Mouse (Mus musculus) megakaryocyte-erythroid progenitor cell, adult 5-6 weeks (primary cell): ENCODE measurements around the gene Htr1d. TPM values are rescaled to one million over a fixed set of nuclear protein-coding genes. Genes with fewer than 3 reads are reported as not detected.

Experiments used
- ATAC-seq: replicated peaks from 2 replicates; pipeline ENCODE4 v1.8.0; 2016; ENCODE audit warnings: mild to moderate bottlenecking, inconsistent platforms; ENCODE audit not compliant: severe bottlenecking, poor library complexity, low FRiP score, low TSS enrichment
- total RNA-seq, 2 experiments: library from RNA; stranded (forward) in 1 of 2; stranded (reverse) in 1 of 2; fragments of 200-1000, 215-1000 nt in 1 of 2; fragments of >200 nt in 1 of 2; fragmentation: Nextera tagmentation in 1 of 2; gene quantifications; 2 replicates each; pipeline ENCODE4 v1.2.3; 2014 to 2017

Htr1d gene
- total RNA-seq, 2 experiments from 2014 or later, result not detected

DNA sequence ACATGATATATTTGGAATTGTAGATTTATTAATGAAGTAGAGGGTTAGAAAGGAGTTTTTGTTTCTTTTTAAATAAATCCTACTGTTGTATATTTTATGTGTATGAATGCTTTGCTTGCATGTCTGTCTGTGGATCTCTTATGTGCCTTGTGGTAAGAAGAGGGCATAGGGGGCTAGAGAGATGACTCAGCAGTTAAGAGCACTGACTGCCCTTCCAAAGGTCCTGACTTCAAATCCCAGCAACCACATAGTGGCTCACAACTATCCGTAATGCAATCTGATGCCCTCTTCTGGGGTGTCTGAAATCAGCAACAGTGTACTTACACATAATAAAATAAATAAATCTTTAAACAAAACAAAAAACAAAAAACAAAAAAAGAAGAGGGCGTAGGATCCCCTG is 63.2 kb downstream of the Htr1d start:
- ATAC-seq, result no peak

Other genes starting within 250 kb of the Htr1d start
- gene Asap3, start 217.2 kb upstream of the Htr1d start, total RNA-seq (2014; fragmentation: Nextera tagmentation), result not detected in 2 replicates
- gene Asap3, start 217.2 kb upstream of the Htr1d start, total RNA-seq (2017), result not detected in 2 replicates
- gene Tcea3, start 175.8 kb upstream of the Htr1d start, total RNA-seq (2014; fragmentation: Nextera tagmentation), result not detected in 2 replicates
- not detected in 2 replicates for gene Tcea3, start 175.8 kb upstream of the Htr1d start, total RNA-seq (2017)
- gene Zfp46, start 138.8 kb upstream of the Htr1d start, total RNA-seq (2014; fragmentation: Nextera tagmentation), result 7.3 and 9.4 TPM in 2 replicates
- 8.0 and 9.0 TPM in 2 replicates for gene Zfp46, start 138.8 kb upstream of the Htr1d start, total RNA-seq (2017)
- gene Hnrnpr, start 112.6 kb upstream of the Htr1d start, total RNA-seq (2014; fragmentation: Nextera tagmentation), result 101 and 115 TPM in 2 replicates
- 218 and 222 TPM in 2 replicates for gene Hnrnpr, start 112.6 kb upstream of the Htr1d start, total RNA-seq (2017)
- gene 6030445D17Rik, start 38.7 kb downstream of the Htr1d start, total RNA-seq (2014; fragmentation: Nextera tagmentation), result not detected in 2 replicates
- 1.2 TPM in 1 of 2 replicates, not detected in the other for gene 6030445D17Rik, start 38.7 kb downstream of the Htr1d start, total RNA-seq (2017)
- gene Luzp1, start 46.2 kb downstream of the Htr1d start, total RNA-seq (2014; fragmentation: Nextera tagmentation), result 4.0 and 13.9 TPM in 2 replicates
- 2.3 and 3.7 TPM in 2 replicates for gene Luzp1, start 46.2 kb downstream of the Htr1d start, total RNA-seq (2017)
- gene Kdm1a, start 179.2 kb downstream of the Htr1d start, total RNA-seq (2014; fragmentation: Nextera tagmentation), result 61.6 and 68.5 TPM in 2 replicates
- gene Kdm1a, start 179.2 kb downstream of the Htr1d start, total RNA-seq (2017), result 60.7 and 91.5 TPM in 2 replicates
- gene Tex46, start 186.9 kb downstream of the Htr1d start, total RNA-seq (2014; fragmentation: Nextera tagmentation), result not detected in 2 replicates
- gene Tex46, start 186.9 kb downstream of the Htr1d start, total RNA-seq (2017), result not detected in 2 replicates
- gene Lactbl1, start 199.1 kb downstream of the Htr1d start, total RNA-seq (2014; fragmentation: Nextera tagmentation), result 0.44 TPM in 1 of 2 replicates, not detected in the other
- 0.27 TPM in 1 of 2 replicates, not detected in the other for gene Lactbl1, start 199.1 kb downstream of the Htr1d start, total RNA-seq (2017)